24 mouse cellular contexts compared by ENCODE assay signal in the genomic region with DNA sequence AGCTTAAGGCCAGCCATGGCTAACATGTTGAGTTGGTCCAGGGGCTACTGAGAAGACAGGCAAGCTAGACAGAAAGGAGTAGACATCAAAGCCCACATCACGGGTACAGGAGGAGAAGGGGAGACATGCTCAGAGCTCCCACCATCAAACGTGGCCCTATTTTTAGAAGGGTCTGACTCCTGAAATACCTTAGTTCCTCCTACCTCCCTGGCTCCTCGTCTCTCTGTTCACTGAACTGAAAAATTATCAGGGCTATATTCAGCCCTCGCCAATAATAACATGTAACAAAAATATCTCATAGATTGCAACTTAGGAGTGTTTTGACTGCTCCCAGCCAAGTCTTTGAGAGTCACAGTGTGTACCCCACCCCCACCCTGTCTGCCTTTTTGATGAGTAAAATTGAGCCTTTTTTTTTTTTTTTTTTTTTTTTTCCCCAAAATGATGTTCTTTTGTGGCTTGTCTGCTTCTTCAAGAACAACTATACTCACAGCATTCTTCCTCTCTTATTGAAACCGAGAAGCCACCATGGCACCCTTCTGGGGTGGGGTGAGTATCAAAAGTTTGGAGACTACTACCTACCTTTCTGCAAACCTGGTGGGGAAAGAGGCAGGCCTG.
A peak's percentile ranks its signal among the peaks of the same experiment; 100 is the strongest.
DNase-seq lines count a peak whose midpoint lies in the region; ATAC-seq and TF ChIP-seq lines count a peak whose summit lies in the region.
"Had no signal": no experiment of that assay in that cellular context is flagged by ENCODE, and none has a peak within 500 bp of the region (broad histone marks: within the 10 kb centered on the region; RNA-seq: fewer than 3 reads in every experiment).

No protein-coding gene starts in this region.

- no peak for TF ChIP-seq POLR2A in heart, adult 2 months (IDR thresholded peaks at IDR 0.05; ENCODE audit: insufficient read depth, low read depth, low read length)

- intact Hi-C loops in heart, adult 2 months (cut with DNase I) = loop anchor here (5.0 kb wide), 2 partner anchors 432 to 522 kb away; no protein-coding TSS in a partner anchor

- peak in 1 of 2 experiments; percentile 23 for DNase-seq in heart, adult 2 months
- peak; percentile 67 for DNase-seq in CD4-positive, CD25-positive, alpha-beta regulatory T cell, adult 2 months (ENCODE audit: low read depth, low spot score)
- peak; percentile 27 to 31 for DNase-seq in heart, adult 9 months (ENCODE audit: low spot score in 2 of 2)
- peak; percentile 29 for DNase-seq in heart, postnatal 0 days (ENCODE audit: low spot score)
- DNase-seq in embryo, embryonic 10.5 days (ENCODE audit: low spot score) = no peak
- DNase-seq in adrenal gland, postnatal 4 days (ENCODE audit: low spot score in 2 of 2) = no peak
- DNase-seq: adrenal gland, postnatal 36 days; B cell, adult 2 months; cerebellum, adult 18-20 months; cerebellum, postnatal 36 days; gastrocnemius, postnatal 14 days; kidney, adult 18-20 months; kidney, postnatal 36 days; lung, adult 18-20 months; lung, postnatal 14 days; midbrain, embryonic 14.5 days; thymus, adult 18-20 months had no signal

- H3K4me2 ChIP-seq in heart, embryonic 11.5 days = no peak overlapping the region
- no peak overlapping the region for H3K4me2 ChIP-seq in heart, postnatal 0 days (ENCODE audit: low read depth, low read length)
- no peak overlapping the region for H3K4me2 ChIP-seq in kidney, embryonic 15.5 days
- H3K4me2 ChIP-seq: hindbrain, embryonic 15.5 days; stomach, embryonic 15.5 days had no signal

- ATAC-seq in heart, embryonic 11.5 days (replicated peaks; ENCODE audit: insufficient number of reproducible peaks, low FRiP score, low TSS enrichment) = no peak
- peak; percentile 28; the same call in 1 of the 2 replicates for ATAC-seq in heart, postnatal 0 days (ENCODE audit: insufficient read depth, low read depth)
- no peak for ATAC-seq in kidney, embryonic 15.5 days (replicated peaks; ENCODE audit: low FRiP score)

- no peak overlapping the region for H3K4me3 ChIP-seq in heart, adult 2 months
- no peak overlapping the region for H3K4me3 ChIP-seq in heart, embryonic 11.5 days (ENCODE audit: low read depth, low read length)
- no peak overlapping the region for H3K4me3 ChIP-seq in heart, postnatal 0 days (ENCODE audit: low read depth, low read length)
- no peak overlapping the region for H3K4me3 ChIP-seq in kidney, embryonic 15.5 days (replicated peaks)
- H3K4me3 ChIP-seq: embryonic facial prominence, embryonic 10.5 days; hindbrain, embryonic 15.5 days; limb, embryonic 10.5 days; megakaryocyte, embryonic 14.5 days; stomach, embryonic 15.5 days had no signal

- TF ChIP-seq EP300 in heart, adult 2 months (IDR thresholded peaks at IDR 0.05; ENCODE audit: insufficient read depth, low read depth, low read length) = no peak
- TF ChIP-seq EP300 in heart, postnatal 0 days (IDR thresholded peaks at IDR 0.05; ENCODE audit: low read depth) = no peak

- 36% methylated on average over 5 of the region's 5 CpGs for WGBS in heart, adult 2 months
- 47% methylated on average over 5 of the region's 5 CpGs for WGBS in heart, embryonic 11.5 days (ENCODE audit: insufficient replicate concordance)
- WGBS in heart, postnatal 0 days = 31% methylated on average over 5 of the region's 5 CpGs
- WGBS in kidney, embryonic 15.5 days = 50% methylated on average over 5 of the region's 5 CpGs

- H3K79me2 ChIP-seq in heart, adult 2 months (replicated peaks; ENCODE audit: control insufficient read depth, insufficient read depth, low read length) = no peaks in the 10 kb centered on the region

- H3K36me3 ChIP-seq in heart, adult 2 months (ENCODE audit: control insufficient read depth, insufficient read depth, low read length) = no peaks in the 10 kb centered on the region
- H3K36me3 ChIP-seq in heart, embryonic 11.5 days (ENCODE audit: control insufficient read depth, insufficient read depth, low read length) = no peaks in the 10 kb centered on the region
- no peaks in the 10 kb centered on the region for H3K36me3 ChIP-seq in heart, postnatal 0 days (replicated peaks; ENCODE audit: control insufficient read depth, insufficient read depth, low read length)
- H3K36me3 ChIP-seq in kidney, embryonic 15.5 days = no peaks in the 10 kb centered on the region
- H3K36me3 ChIP-seq: embryonic facial prominence, embryonic 10.5 days; hindbrain, embryonic 15.5 days; limb, embryonic 10.5 days; stomach, embryonic 15.5 days had no signal

- peak overlapping the region; percentile 84 for H3K27ac ChIP-seq in heart, adult 2 months
- no peak overlapping the region for H3K27ac ChIP-seq in heart, embryonic 11.5 days (ENCODE audit: low read depth, low read length)
- peak overlapping the region; percentile 69 for H3K27ac ChIP-seq in heart, postnatal 0 days (ENCODE audit: low read depth)
- no peak overlapping the region for H3K27ac ChIP-seq in kidney, embryonic 15.5 days
- H3K27ac ChIP-seq: embryonic facial prominence, embryonic 10.5 days; hindbrain, embryonic 15.5 days; limb, embryonic 10.5 days; stomach, embryonic 15.5 days had no signal

- TF ChIP-seq CTCF in heart, adult 2 months (IDR thresholded peaks at IDR 0.05) = no peak
- no peak for TF ChIP-seq CTCF in heart, postnatal 0 days (IDR thresholded peaks at IDR 0.05; ENCODE audit: low read depth)

- peaks cover 3% of the 10 kb centered on the region; the same call in 1 of the 2 replicates for H3K9me3 ChIP-seq in heart, embryonic 11.5 days (replicated peaks; ENCODE audit: control insufficient read depth, low read length)
- no peaks in the 10 kb centered on the region for H3K9me3 ChIP-seq in heart, postnatal 0 days (replicated peaks; ENCODE audit: control insufficient read depth, low read length)
- no peaks in the 10 kb centered on the region for H3K9me3 ChIP-seq in kidney, embryonic 15.5 days (replicated peaks)
- H3K9me3 ChIP-seq: embryonic facial prominence, embryonic 10.5 days; hindbrain, embryonic 15.5 days; limb, embryonic 10.5 days; stomach, embryonic 15.5 days had no signal

- H3K4me1 ChIP-seq in heart, adult 2 months (ENCODE audit: control insufficient read depth, insufficient read depth, low read length) = peaks cover 8% of the 10 kb centered on the region
- peaks cover 15% of the 10 kb centered on the region for H3K4me1 ChIP-seq in heart, embryonic 11.5 days (ENCODE audit: control insufficient read depth, insufficient read depth, low read length)
- H3K4me1 ChIP-seq in heart, postnatal 0 days (ENCODE audit: control insufficient read depth, insufficient read depth) = peaks cover 17% of the 10 kb centered on the region
- peaks cover 17% of the 10 kb centered on the region; the same call in 1 of the 2 replicates for H3K4me1 ChIP-seq in kidney, embryonic 15.5 days
- H3K4me1 ChIP-seq: megakaryocyte, embryonic 14.5 days; stomach, embryonic 15.5 days had no signal

- H3K9ac ChIP-seq in heart, adult 2 months (ENCODE audit: low read depth, low read length) = no peak overlapping the region
- H3K9ac ChIP-seq in heart, embryonic 11.5 days (ENCODE audit: low read depth, low read length) = no peak overlapping the region
- H3K9ac ChIP-seq in heart, postnatal 0 days (replicated peaks; ENCODE audit: low read depth, low read length) = no peak overlapping the region
- no peak overlapping the region for H3K9ac ChIP-seq in kidney, embryonic 15.5 days
- H3K9ac ChIP-seq: hindbrain, embryonic 15.5 days; stomach, embryonic 15.5 days had no signal

- H3K27me3 ChIP-seq in heart, adult 2 months (ENCODE audit: control insufficient read depth, insufficient read depth, low read length) = no peaks in the 10 kb centered on the region
- H3K27me3 ChIP-seq in heart, embryonic 11.5 days (ENCODE audit: control insufficient read depth, insufficient read depth, low read length) = no peaks in the 10 kb centered on the region
- no peaks in the 10 kb centered on the region for H3K27me3 ChIP-seq in heart, postnatal 0 days (ENCODE audit: control insufficient read depth, insufficient read depth, low read length)
- H3K27me3 ChIP-seq in kidney, embryonic 15.5 days = no peaks in the 10 kb centered on the region
- H3K27me3 ChIP-seq: hindbrain, embryonic 15.5 days; stomach, embryonic 15.5 days had no signal

Comparison
In these comparisons a context has a peak if more than half of its experiments do, and no peak if none do; other contexts are left out.
1. H3K27ac ChIP-seq: peak in heart, adult 2 months (single experiment) and heart, postnatal 0 days (single experiment); none in heart, embryonic 11.5 days (single experiment) and kidney, embryonic 15.5 days (single experiment).
2. DNase-seq: peak in CD4-positive, CD25-positive, alpha-beta regulatory T cell, adult 2 months (single experiment), heart, adult 9 months (2 of 2) and heart, postnatal 0 days (single experiment); none in embryo, embryonic 10.5 days (single experiment) and adrenal gland, postnatal 4 days (0 of 2).